Mouse (Mus musculus): ENCODE results near the gene Slc47a2. TPM values are rescaled to one million over a fixed set of nuclear protein-coding genes. Genes with fewer than 3 reads are reported as not detected.
A peak's percentile ranks its signal among the peaks of the same experiment; 100 is the strongest.

The Slc47a2 gene
- polyA plus RNA-seq (2017; shearing (Covaris generic)), result not detected

DNA sequence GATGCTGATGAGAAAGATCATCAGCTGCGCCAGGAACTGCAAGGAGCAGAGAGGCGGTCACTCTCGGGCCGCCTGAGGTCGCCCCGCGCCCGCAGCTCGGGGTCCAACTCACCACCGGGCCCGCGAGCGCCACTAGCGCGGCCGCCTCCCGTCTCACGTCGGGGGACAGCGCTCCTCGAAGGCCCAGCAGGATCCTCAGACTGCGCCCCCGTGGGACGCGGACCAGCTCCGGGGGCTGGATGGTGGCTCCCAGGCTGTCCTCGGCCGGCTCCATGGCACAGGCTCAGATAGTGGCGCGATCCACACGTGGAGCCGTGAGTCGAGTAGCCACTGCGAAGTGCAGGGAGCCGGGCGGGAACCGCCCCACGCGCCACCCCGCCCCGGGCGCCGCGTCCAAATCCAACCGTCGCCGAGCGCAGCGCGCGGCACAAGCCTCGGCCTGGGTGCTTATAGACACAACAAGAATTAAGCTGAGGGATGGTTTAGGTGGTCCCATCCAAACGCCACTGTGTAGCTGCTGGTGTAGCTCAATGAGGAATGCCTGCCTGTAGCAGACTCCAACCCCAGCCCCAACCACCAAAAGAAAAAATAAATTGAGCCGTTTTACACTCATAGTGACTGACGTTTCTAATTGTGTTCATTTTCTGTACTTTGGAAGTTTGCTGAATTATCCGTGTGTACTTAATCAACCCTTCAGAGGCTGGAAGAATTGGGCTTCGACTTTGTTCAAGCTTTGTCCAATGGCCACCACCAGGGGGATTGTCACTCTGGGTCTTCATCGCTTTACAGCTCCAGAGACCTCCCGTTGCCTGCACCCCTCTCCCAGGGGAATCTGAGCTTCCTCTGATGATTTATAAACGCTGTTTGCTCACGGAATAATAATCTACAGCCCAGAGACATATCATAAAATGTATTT lies at the start of gene Slc47a2:
Gene Slc47a2, minus strand, starts transcription at position 356 of the 916 bp plus-strand sequence.
- ATAC-seq, result no peak

DNA sequence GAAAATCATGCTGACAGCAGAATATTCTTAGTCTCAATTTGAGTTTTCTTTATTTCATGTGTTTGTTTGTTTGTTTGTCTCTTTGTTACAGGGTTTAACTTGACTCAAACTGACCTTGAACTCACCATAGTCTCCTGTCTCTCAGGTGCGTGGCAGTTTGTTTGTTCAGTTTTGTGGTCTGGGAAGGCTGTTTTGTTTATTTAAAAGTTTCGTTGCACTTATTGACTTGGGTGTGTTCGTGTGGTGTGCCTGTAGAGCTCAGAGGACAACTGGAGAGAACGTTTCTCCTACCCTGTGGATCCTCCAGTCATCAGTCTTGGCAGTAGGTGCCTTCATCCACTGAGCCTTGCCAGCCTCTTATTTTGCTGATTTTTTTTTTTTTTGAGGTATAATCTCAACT lies 46.3 kb upstream of the Slc47a2 start:
- no peak for ATAC-seq

DNA sequence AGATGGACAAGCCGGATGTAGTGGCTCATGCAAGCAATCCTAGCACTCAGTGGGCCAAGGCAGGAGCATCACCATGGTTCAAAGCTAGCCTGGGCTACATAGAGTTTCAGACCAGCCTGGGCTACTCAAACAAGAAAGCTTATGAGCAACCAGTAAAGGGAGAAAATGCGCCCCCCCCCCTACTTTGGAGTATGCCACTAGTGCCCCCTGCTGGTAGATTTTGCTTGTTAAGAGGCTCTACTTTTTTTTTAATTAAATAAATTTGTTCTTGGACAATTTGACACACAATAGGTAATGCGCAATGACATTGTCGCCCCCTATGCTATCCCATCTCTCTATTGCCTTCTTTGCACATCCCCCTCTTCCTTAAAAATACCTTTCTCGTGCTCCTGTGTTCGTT lies 45.4 kb upstream of the Slc47a2 start:
- ATAC-seq, result no peak

DNA sequence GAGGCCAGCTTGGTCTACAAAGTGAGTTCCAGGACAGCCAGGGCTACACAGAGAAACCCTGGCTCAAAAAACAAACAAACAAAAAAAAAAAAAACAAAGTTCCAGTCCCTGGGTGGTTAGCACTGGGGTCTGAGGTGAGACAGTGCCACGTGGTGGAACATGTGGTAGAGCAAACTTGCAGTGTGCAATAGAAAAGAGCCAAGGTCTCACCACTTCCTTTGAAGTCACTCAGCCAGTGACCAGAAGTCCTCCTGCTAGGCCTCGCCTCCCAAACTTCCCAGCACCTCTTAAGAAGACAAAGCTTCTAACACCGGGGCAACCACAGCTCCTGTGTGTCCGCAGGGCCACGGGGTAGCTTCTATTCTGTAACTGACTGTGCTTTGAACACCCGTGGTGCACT lies 44.6 kb upstream of the Slc47a2 start:
- no peak for ATAC-seq

DNA sequence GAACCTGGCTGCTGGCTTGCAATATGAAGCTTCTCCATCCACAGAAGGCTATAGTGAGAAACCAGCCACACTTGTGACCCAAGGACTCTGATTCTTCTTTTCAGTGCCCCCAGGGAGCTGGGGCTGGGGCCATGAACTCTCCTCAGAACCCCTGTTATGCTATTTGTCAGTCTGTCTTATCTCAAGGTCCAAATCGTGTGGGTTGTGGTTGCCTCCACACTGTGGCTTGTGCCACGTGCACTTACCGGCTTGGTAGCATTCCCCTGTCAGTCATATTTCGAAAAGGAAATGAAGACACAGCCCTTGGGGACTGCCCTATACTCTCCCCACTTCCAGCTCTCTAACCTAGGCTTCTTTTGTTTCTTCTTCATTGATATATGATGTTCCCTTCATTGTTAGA lies 43.1 kb upstream of the Slc47a2 start:
- no peak for ATAC-seq

DNA sequence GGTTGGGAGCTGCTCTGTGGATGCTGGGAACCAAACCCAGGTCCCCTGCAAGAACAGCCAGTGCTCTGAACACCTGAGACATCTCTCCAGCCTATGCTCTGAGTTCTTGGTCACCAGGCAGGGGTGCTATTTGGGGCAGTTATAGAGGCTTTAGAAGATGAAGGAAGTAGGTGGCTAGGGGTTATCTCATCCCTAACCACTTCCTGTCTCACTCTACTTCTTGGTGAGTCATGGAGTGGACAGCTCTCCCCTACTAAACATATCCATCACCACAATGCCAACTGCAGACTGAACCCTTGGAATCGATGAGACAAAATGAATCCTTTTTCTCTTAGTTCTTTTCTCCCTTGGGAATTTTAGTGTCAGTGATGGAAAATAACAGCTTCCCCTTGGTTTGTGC lies 38.6 kb upstream of the Slc47a2 start:
- ATAC-seq, result no peak

DNA sequence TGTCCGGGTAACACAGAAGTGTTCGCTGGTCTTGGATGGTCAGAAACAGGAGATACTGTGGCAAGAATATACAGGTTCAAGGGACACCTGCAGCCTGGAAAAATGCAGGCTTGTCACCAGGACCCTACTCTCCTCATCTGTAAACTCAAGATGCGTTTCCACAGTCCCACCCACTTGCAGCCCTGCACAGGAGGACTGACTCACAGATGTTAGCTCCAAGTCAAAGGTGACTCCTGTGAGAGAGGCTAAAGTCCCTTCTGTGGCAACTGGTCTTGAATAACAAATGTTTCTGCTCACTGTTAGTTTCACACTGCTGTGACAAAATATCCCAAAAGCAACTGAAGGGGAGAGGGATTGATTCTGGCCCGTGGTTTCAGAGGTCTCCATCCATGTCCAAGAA lies 36.0 kb upstream of the Slc47a2 start:
- no peak for ATAC-seq

DNA sequence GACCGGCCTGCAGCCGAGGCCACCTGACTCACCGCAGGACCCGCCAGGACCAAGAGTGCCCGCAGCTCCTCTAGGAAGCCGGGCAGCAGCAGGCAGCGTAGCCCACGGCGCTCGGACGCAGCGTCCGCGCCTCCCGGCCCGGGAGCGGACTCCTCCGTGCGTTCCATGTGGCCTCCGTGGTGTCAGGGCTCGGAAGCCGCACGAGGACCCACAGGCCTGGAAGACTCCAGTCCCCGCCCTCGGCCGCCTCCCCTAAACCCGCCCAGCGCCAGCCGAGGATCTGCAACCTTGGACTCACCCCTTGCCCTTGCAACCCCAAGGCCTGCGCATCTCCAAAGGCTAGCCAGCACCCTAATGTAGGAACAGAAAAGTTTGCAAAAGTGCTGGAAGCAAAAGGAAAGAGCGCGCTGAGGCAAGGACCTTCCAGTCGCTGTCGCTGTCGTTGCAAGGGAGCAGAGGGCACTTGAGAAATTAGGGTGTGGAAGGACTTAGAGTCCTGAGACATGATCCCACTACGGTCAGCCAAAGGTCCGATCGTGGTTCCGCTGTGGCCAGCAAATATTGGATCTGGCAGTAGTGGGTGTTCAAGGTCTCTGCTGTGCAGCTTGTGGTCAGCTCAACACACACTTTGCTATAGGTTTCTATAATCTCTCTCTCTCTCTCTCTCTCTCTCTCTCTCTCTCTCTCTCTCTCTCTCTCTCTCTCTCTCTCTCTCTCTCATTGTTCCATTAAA lies 35.4 kb upstream of the Slc47a2 start, which contains the start of gene Slc47a1:
Gene Slc47a1, minus strand, starts transcription at position 465 of the 733 bp plus-strand sequence.
- no peak for ATAC-seq

DNA sequence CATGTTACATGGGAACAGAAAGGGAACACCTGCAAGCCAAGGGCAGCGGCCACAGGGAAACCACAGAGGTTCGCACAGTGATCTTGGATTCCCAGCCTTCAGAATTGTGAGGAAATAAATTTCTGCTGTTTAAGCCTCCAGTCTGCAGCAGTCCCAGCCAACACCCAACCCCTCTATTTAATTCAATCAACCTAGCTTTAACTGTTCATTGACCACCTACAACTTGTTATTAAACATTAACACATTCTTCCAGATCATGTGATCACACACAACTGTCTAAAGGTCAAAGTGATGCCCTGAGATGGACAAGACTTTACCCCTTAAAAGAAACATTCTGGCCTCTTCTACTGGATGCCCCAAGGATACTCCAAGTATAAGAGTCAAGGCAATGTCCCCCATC lies 26.0 kb upstream of the Slc47a2 start:
- no peak for ATAC-seq

DNA sequence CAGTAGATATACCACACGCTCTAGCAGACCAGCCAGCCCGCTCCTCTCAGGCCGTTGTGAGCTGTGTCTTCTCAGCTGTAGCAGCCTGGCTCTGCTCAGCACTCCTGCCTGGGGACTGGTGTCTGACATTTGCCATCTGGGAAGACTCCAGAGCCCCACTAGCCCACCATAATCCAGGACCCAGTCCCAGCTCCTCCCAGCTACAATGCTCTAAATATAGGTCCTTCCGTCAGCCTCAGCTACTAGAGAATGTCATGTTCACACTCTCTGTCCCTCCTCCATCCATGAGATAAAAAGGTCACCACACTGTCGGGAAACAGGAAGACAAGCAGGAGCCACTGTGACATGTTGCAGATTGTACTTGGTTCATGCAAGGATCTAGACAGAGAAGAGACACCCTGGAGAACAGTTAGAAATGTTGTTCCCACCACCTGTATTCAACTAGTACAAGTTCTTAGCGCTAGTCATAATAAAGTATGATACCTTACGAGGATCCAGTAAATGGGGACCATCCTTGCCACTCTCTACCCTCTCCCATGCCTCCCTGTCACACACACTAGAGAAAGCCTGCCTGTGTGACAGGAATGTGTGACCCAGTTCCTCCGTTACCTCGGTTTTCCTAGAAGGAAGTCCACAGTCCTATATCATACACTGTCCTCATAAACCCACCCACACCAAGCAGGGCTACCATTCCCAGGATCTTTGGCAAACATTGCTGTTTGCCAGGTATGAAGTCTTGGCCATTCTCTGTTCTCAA lies 24.0 kb upstream of the Slc47a2 start:
- ATAC-seq, result no peak

DNA sequence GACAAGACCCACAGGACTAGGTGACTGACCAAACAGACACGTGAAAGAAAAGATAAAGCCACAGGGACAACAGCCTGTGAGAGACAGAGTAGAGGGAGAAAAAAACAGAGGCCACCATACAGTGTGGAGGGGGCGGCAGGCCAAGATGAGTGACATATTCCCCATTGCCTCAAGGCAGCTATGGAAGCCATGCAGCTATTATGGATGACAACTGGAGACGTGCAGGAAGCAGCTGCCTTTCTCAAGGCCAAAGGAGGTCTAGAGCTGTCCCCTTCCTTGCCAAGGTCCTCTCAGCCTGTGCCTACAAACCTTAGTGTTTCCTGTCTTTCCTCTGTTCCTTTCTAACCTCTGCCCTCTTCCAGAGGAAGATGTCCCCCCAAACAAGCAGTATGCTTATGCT lies 23.3 kb upstream of the Slc47a2 start:
- ATAC-seq, result no peak

DNA sequence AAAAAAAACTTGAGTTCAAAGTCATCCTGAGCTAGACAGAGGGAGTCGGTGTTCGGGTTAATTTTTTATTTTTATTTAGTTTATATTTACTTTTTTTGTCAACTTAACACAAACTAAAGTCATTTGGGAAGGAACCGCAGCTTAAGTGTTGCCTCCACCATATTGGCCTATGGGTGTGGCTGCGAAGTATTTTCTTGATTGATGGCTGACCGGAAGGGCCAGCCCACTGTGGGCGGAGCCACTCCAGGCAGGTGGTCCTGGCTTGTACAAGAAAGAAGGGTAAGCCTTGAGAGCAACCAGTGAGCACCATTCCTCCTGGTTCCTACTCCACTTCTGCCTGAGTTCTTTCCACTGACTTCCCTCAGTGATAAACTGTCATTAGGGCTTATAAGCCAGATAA lies 21.4 kb upstream of the Slc47a2 start:
- no peak for ATAC-seq

DNA sequence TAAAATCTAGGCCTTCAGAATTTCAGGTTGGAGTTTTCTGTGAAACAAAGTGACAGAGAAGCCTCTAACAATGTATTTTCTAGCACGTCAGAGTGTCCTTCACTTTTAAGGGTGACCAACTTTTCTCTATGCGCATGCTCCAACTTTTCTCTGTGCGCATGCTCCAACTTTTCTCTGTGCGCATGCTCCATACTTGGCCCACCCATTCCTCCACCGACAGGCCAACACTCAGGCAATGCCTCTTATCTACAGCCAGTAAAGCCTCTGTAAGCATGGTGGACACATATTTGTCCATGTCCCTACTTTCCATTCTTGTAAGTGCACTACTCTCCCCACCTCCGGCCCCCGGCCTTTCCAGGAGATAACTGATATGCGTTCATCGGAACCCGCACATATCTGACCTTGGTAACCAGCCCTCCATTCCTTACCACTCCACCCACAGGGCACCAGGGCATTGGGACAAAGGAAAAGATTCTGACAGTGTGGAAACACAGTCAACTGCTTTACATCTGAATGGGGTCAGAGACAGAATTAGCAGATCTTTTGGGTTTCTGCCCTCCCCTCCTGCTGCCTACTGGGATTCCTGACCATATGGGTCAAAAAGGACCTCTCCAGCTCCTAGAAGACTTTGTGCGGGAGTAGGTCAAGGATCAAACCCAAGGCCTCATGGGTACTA lies 19.0 kb upstream of the Slc47a2 start:
- ATAC-seq, result no peak

DNA sequence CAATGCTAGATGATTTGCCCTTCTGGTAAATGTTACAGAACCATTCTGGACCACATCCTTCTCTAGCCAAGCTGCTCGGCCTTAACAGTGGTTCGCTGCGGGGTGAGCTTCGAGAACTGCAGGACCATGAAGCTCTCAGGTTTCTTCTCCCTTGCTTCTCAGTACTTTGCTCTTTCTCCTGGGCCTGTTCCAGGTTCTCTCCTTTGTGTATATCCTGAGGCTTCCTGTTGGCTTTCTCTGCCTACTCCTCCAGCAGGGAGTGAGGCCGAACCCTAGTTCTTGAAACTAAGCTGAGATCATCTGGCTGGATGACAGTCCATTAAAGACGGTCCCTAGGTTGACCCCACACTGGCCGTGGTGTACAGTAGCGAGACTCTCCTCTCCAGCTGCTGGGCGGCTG lies 13.9 kb upstream of the Slc47a2 start:
- no peak for ATAC-seq

DNA sequence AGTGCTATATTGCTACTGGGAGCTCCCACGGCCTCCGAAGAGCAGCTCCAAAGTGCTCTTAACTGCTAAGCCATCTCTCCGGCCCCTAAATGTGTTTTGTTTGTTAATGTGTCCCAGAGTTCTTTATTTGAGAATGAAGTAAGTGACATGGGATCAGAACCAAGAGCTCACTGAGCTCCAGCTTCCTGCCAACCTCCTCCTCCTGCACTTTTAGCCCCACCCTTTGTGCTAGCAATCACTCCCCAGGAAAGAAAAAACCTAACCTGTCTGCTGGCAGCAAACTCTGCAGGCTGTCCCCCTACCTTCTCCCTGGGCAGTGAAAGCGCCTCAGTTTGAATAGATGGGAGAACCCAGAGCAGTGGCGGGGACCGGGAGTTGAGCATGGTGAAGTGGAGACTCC lies 13.5 kb upstream of the Slc47a2 start:
- no peak for ATAC-seq

DNA sequence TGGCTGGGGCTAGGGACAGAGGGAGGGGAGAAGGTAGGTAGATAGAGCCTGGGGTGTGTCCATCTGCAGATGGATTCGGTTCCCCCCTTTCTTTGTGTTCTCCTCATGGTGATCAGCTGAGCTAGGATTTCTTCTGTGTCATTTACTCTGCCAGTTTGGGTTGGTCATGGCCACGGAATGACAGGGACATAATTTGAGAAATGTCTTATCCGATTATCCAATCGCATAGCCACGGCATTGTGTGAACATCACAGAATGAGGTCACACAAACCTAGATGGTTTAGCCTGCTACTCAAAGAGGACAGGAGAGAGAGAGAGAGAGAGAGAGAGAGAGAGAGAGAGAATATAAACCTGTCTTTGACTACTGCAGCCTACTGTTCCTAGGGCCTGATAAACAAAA lies 12.7 kb upstream of the Slc47a2 start:
- ATAC-seq, result no peak

DNA sequence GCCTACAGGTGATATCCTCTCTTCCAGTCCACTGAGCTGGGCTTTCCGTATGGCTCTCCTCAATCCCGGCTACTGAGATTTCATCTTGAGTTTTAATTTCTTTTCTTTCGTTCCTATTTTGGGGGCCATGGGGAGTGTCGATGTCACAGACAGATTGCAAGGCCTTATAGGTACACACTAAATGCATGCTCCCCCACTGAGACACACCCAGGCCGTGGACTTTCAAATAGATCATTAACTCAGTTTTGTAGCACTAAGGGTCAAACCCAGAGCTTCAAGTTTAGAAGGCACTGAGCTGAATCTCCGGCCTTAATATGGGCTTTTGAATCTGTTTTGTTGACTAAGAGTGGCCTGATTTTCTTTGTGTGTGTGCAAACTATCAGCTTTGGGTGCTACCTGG lies 11.7 kb upstream of the Slc47a2 start:
- no peak for ATAC-seq

DNA sequence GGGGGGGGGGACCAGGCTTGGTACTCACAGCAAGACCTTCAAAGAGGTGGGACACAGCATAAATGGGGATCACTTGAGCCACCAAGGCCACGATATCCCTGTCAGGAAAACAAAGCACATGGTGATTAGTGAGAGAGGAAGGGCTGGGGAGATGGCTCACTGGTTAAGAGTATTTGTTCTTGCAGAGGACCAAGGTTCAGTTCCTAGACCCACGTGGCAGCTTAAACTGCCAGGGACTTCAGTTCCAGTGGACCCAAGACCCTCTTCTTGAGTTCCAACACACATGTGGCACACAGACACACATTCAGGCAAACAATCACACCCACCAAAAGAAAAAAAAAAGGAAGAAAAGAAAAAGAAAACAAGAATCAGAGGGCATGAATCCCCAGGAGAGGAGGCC lies 10.4 kb upstream of the Slc47a2 start:
- no peak for ATAC-seq

DNA sequence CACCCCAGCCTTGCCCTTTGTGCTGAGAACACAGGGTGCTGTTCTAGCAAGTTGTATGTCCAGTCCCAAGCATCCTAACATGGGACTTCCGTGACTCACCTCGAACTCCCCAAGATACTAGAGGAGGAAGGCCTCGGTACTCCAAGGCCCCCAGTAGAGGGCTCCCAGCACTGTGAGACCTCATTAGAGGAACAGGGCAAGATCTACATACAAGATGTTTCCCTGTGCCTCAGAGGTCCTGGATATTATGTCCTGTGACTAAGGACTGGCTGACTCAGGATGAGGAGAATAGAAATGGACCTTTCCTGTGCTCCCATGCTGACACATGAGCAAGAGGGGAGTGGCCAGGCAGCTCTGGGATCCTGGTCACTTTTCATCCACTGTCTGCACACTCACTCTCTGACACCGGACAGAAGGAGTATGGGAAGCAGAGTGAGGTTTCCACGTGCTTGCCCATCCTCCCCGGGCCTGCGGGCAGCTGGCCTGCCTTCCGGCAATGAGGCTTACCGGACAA lies 9.5 kb upstream of the Slc47a2 start:
- no peak for ATAC-seq

DNA sequence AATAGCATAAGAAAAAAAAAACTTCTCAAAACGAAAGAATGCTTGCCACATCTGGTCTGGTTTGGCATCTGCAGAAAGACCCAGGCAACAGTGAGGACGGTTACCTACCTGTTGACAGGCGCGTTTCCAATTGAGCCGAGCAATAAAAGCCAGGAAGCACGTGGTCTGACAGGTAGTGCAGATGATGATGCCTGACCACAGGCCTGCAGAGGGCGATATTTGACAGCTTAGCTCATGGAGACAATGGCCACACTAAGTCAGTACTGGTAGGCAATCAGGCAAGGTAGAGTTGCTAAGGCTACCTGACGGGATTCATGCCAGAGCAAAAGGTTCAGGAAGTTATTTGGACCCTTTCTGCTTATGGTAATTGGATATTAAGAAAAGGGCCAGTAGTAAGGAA lies 6.7 kb upstream of the Slc47a2 start:
- ATAC-seq, result peak; percentile 63

DNA sequence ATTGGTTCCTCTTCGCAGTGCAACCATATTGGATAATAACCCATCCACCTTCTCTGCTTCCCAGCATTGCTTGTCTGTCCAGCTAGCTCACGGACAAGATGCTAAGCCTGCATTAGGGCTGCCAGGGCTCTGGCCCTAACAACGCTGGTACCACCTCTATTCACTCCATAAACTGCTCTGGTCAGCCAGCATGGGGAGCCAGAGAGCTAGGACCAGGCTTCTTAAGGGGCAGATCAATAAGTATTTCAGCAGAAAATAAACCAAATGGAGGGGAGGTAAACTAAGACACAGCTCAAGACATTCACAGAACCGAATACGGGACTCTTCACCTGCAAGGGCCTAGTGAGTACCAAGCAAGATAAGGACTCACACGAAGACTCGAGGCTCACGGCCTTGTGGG lies 3.5 kb upstream of the Slc47a2 start:
- no peak for ATAC-seq

DNA sequence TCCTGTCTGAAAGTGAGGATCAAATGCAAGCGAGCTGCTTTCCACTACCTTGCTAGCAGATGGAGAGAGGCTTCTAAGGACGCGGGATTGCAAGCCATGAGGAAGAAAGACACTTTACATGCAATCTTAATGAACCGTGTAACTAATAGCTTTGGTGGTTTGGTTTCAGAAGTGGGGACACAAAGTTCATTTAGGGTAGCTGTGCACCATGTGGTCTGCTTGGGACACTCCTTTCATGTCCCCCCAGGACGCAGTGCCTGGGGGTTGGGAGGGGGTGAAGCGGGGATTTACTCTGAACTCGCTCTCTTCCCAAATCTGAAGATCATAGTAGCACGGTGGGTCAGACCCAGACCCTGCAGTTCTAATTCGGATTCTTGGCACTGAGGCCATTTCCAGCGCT lies 689 bp downstream of the Slc47a2 start:
- no peak for ATAC-seq

All from inflammation-experienced regulatory T-cells, adult 6 months (primary cell).